In genomic region chr13:28720169-28720568, GRCm38 (mm10) we compare ENCODE assay signal across 10 mouse cellular contexts.
DNase-seq lines count a peak whose midpoint lies in the region; ATAC-seq lines count a peak whose summit lies in the region.
"Had no signal": no experiment of that assay in that cellular context is flagged by ENCODE, and none has a peak within 500 bp of the region (broad histone marks: within the 10 kb centered on the region; RNA-seq: fewer than 3 reads in every experiment).

No protein-coding gene starts in this region.

- no peaks in the 10 kb centered on the region for H3K9me3 ChIP-seq in forebrain, embryonic 10.5 days
- H3K9me3 ChIP-seq in forebrain, embryonic 11.5 days (ENCODE audit: control insufficient read depth, low read length) = no peaks in the 10 kb centered on the region
- no peaks in the 10 kb centered on the region for H3K9me3 ChIP-seq in neural tube, embryonic 11.5 days (ENCODE audit: control insufficient read depth, low read length)
- H3K9me3 ChIP-seq in midbrain, embryonic 12.5 days = no peaks in the 10 kb centered on the region

- DNase-seq in forebrain, embryonic 10.5 days (ENCODE audit: extremely low spot score, low spot score) = no peak
- DNase-seq in forebrain, embryonic 11.5 days (ENCODE audit: low spot score) = no peak
- no peak for DNase-seq in neural tube, embryonic 11.5 days (ENCODE audit: low spot score)
- DNase-seq in neural tube, embryonic 10.5 days (ENCODE audit: extremely low spot score, low spot score) = no peak
- peak; percentile 63 for DNase-seq in thymus, postnatal 4 days
- no peak for DNase-seq in gastrocnemius, postnatal 14 days
- no peak for DNase-seq in spleen, postnatal 10 days (ENCODE audit: low spot score in 2 of 2)
- DNase-seq: spleen, adult 18-20 months had no signal

- H3K36me3 ChIP-seq in forebrain, embryonic 10.5 days (replicated peaks) = no peaks in the 10 kb centered on the region
- no peaks in the 10 kb centered on the region for H3K36me3 ChIP-seq in forebrain, embryonic 11.5 days (ENCODE audit: control insufficient read depth, insufficient read depth, low read length)
- H3K36me3 ChIP-seq in neural tube, embryonic 11.5 days (ENCODE audit: control insufficient read depth, insufficient read depth, low read length) = no peaks in the 10 kb centered on the region
- H3K36me3 ChIP-seq in midbrain, embryonic 12.5 days = no peaks in the 10 kb centered on the region

- H3K4me3 ChIP-seq in forebrain, embryonic 10.5 days = no peak overlapping the region
- no peak overlapping the region for H3K4me3 ChIP-seq in forebrain, embryonic 11.5 days (ENCODE audit: low read depth, low read length)
- H3K4me3 ChIP-seq in neural tube, embryonic 11.5 days (ENCODE audit: low read depth, low read length) = no peak overlapping the region
- no peak overlapping the region for H3K4me3 ChIP-seq in midbrain, embryonic 12.5 days

- WGBS in forebrain, embryonic 10.5 days = 79% methylated on average over 11 of the region's 11 CpGs
- 70% methylated on average over 11 of the region's 11 CpGs for WGBS in forebrain, embryonic 11.5 days
- 73% methylated on average over 11 of the region's 11 CpGs for WGBS in neural tube, embryonic 11.5 days
- WGBS in midbrain, embryonic 12.5 days = 69% methylated on average over 11 of the region's 11 CpGs

- ATAC-seq in forebrain, embryonic 11.5 days (replicated peaks; ENCODE audit: low FRiP score) = no peak
- no peak for ATAC-seq in neural tube, embryonic 11.5 days (ENCODE audit: insufficient read depth, low FRiP score, low TSS enrichment)
- no peak for ATAC-seq in midbrain, embryonic 12.5 days (ENCODE audit: low FRiP score, low read depth)

- H3K27ac ChIP-seq in forebrain, embryonic 10.5 days = peak overlapping the region; percentile 87; the same call in 1 of the 2 replicates
- no peak overlapping the region for H3K27ac ChIP-seq in forebrain, embryonic 11.5 days (ENCODE audit: low read depth, low read length)
- peak overlapping the region; percentile 21; the same call in 1 of the 2 replicates for H3K27ac ChIP-seq in neural tube, embryonic 11.5 days (ENCODE audit: low read depth, low read length)
- H3K27ac ChIP-seq in midbrain, embryonic 12.5 days (replicated peaks) = peak overlapping the region; percentile 93

- H3K27me3 ChIP-seq in forebrain, embryonic 10.5 days (ENCODE audit: poor library complexity, severe bottlenecking) = no peaks in the 10 kb centered on the region
- H3K27me3 ChIP-seq in forebrain, embryonic 11.5 days (ENCODE audit: control insufficient read depth, insufficient read depth, low read length) = no peaks in the 10 kb centered on the region
- no peaks in the 10 kb centered on the region for H3K27me3 ChIP-seq in neural tube, embryonic 11.5 days (ENCODE audit: control insufficient read depth, insufficient read depth, low read length)
- H3K27me3 ChIP-seq in midbrain, embryonic 12.5 days = no peaks in the 10 kb centered on the region

- no peak overlapping the region for H3K9ac ChIP-seq in forebrain, embryonic 11.5 days (ENCODE audit: low read length)
- no peak overlapping the region for H3K9ac ChIP-seq in neural tube, embryonic 11.5 days (ENCODE audit: low read length)
- no peak overlapping the region for H3K9ac ChIP-seq in midbrain, embryonic 12.5 days (replicated peaks)
- H3K9ac ChIP-seq: lung, embryonic 14.5 days had no signal

- no peak overlapping the region for H3K4me2 ChIP-seq in forebrain, embryonic 11.5 days (ENCODE audit: low read depth, low read length, severe bottlenecking)
- H3K4me2 ChIP-seq in neural tube, embryonic 11.5 days (ENCODE audit: low read depth) = no peak overlapping the region
- no peak overlapping the region for H3K4me2 ChIP-seq in midbrain, embryonic 12.5 days (replicated peaks)

- H3K4me1 ChIP-seq in forebrain, embryonic 10.5 days = peaks cover 70% of the 10 kb centered on the region
- H3K4me1 ChIP-seq in forebrain, embryonic 11.5 days (replicated peaks; ENCODE audit: control insufficient read depth, insufficient read depth, low read length) = peaks cover 41% of the 10 kb centered on the region
- peaks cover 44% of the 10 kb centered on the region for H3K4me1 ChIP-seq in neural tube, embryonic 11.5 days (ENCODE audit: control insufficient read depth, insufficient read depth, low read length)
- H3K4me1 ChIP-seq in midbrain, embryonic 12.5 days = peaks cover 59% of the 10 kb centered on the region

- intact Hi-C loops in gastrocnemius, postnatal 14 days (cut with DNase I; ENCODE audit: low total_unique reads) = no loop called here
